Mouse (Mus musculus) MEL (cell line): ENCODE results near the gene Slc17a1. TPM values are rescaled to one million over a fixed set of nuclear protein-coding genes. Genes with fewer than 3 reads are reported as not detected.

Experiments used
- DNase-seq: peaks from one replicate; pipeline ENCODE4 v3.0.0; 2011; ENCODE audit warnings: low read depth, low spot score
- H3K27ac ChIP-seq: 2 replicates; pipeline ENCODE4 v1.5.1; 2012; ENCODE audit warnings: low read depth, mild to moderate bottlenecking, control low read depth, low read length, moderate library complexity; ENCODE audit not compliant: control insufficient read depth
- H3K27me3 ChIP-seq, 2 experiments: fragments of 150-350 bp in 1 of 2; sonication (generic) in 1 of 2; 2 replicates each; pipeline ENCODE4 v1.6.1; 2012; ENCODE audit warnings: low read length in 2 of 2, mild to moderate bottlenecking in 2 of 2, improper control_type of control experiment in 1 of 2, moderate library complexity in 1 of 2; ENCODE audit not compliant: insufficient read depth in 2 of 2, control insufficient read depth in 1 of 2
- H3K36me3 ChIP-seq, 2 experiments: 2 replicates each; pipeline ENCODE4 v1.6.1; 2012 to 2014; ENCODE audit warnings: low read length in 2 of 2, improper control_type of control experiment in 1 of 2, inconsistent platforms in 1 of 2, mild to moderate bottlenecking in 1 of 2; ENCODE audit not compliant: insufficient read depth in 2 of 2, control insufficient read depth in 1 of 2
- H3K4me1 ChIP-seq, 2 experiments: fragments of 150-350 bp in 1 of 2; sonication (generic) in 1 of 2; 2 replicates each; pipeline ENCODE4 v1.6.1; 2012; ENCODE audit warnings: low read length in 2 of 2, improper control_type of control experiment in 1 of 2, mild to moderate bottlenecking in 1 of 2; ENCODE audit not compliant: insufficient read depth in 2 of 2, control insufficient read depth in 1 of 2
- H3K4me3 ChIP-seq, 2 experiments: fragments of 150-350 bp in 1 of 2; sonication (generic) in 1 of 2; 2 replicates each; pipeline ENCODE4 v1.5.1; 2012; ENCODE audit warnings: low read depth in 2 of 2, low read length in 2 of 2, mild to moderate bottlenecking in 2 of 2, moderate library complexity in 2 of 2, control low read depth in 1 of 2, improper control_type of control experiment in 1 of 2; ENCODE audit not compliant: control insufficient read depth in 1 of 2, insufficient read depth in 1 of 2
- H3K79me2 ChIP-seq: 2 replicates; pipeline ENCODE4 v1.6.1; 2012; ENCODE audit warnings: mild to moderate bottlenecking, low read length, moderate library complexity; ENCODE audit not compliant: control insufficient read depth, poor library complexity, insufficient read depth
- H3K9ac ChIP-seq: 2 replicates; pipeline ENCODE4 v1.6.1; 2012; ENCODE audit warnings: low read depth, mild to moderate bottlenecking, control low read depth, low read length, moderate library complexity; ENCODE audit not compliant: control insufficient read depth, poor library complexity, severe bottlenecking
- H3K9me3 ChIP-seq: fragments of 150-350 bp; sonication (generic); replicated peaks from 2 replicates; pipeline ENCODE4 v1.6.1; 2012; ENCODE audit warnings: mild to moderate bottlenecking, low read length, improper control_type of control experiment, moderate library complexity; ENCODE audit not compliant: insufficient read depth
- BHLHE40 ChIP-seq: IDR thresholded peaks from 2 replicates; pipeline ENCODE4 v1.6.1; 2012; ENCODE audit warnings: low read depth, mild to moderate bottlenecking, inconsistent platforms, low read length, improper control_type of control experiment, borderline replicate concordance
- CTCF ChIP-seq, 3 experiments: IDR thresholded peaks in 2 of 3; conservative IDR thresholded peaks in 1 of 3; 2 replicates each; pipeline ENCODE4 v1.5.1; 2011 to 2012; ENCODE audit warnings: low read length in 3 of 3, low read depth in 2 of 3, mild to moderate bottlenecking in 2 of 3, improper control_type of control experiment in 1 of 3, inconsistent platforms in 1 of 3, mixed read lengths in 1 of 3, moderate library complexity in 1 of 3; ENCODE audit not compliant: control insufficient read depth in 1 of 3, insufficient read depth in 1 of 3, poor library complexity in 1 of 3, severe bottlenecking in 1 of 3
- E2F4 ChIP-seq: IDR thresholded peaks from 2 replicates; pipeline ENCODE4 v1.6.1; 2011; ENCODE audit warnings: low read depth, low read length, improper control_type of control experiment, borderline replicate concordance
- ETS1 ChIP-seq: IDR thresholded peaks from 2 replicates; pipeline ENCODE4 v1.6.1; 2012; ENCODE audit warnings: low read depth, mild to moderate bottlenecking, inconsistent platforms, low read length, improper control_type of control experiment, moderate library complexity
- GABPA ChIP-seq: IDR thresholded peaks from 2 replicates; pipeline ENCODE4 v1.6.1; 2012; ENCODE audit warnings: low read depth, mild to moderate bottlenecking, inconsistent platforms, low read length, improper control_type of control experiment, moderate library complexity
- GATA1 ChIP-seq: IDR thresholded peaks from 2 replicates; pipeline ENCODE4 v1.6.1; 2011; ENCODE audit warnings: low read depth, low read length, improper control_type of control experiment
- HCFC1 ChIP-seq: IDR thresholded peaks from 2 replicates; pipeline ENCODE4 v1.6.1; 2012; ENCODE audit warnings: low read depth, mild to moderate bottlenecking, inconsistent platforms, low read length, improper control_type of control experiment, moderate library complexity
- MYB ChIP-seq: IDR thresholded peaks from 2 replicates; pipeline ENCODE4 v1.6.1; 2011; ENCODE audit warnings: mild to moderate bottlenecking, low read depth, low read length, improper control_type of control experiment
- MYC ChIP-seq: IDR thresholded peaks from 2 replicates; pipeline ENCODE4 v1.6.1; 2011; ENCODE audit warnings: low read depth, mild to moderate bottlenecking, low read length, improper control_type of control experiment, moderate library complexity
- NRF1 ChIP-seq: IDR thresholded peaks from 2 replicates; pipeline ENCODE4 v1.6.1; 2014; ENCODE audit warnings: low read depth, mild to moderate bottlenecking, inconsistent platforms, low read length, improper control_type of control experiment, moderate library complexity; ENCODE audit not compliant: poor library complexity, insufficient read depth, severe bottlenecking
- POLR2AphosphoS5 ChIP-seq: IDR thresholded peaks from 2 replicates; pipeline ENCODE4 v1.6.1; 2012; ENCODE audit warnings: low read depth, borderline replicate concordance, mild to moderate bottlenecking, inconsistent platforms, low read length, moderate library complexity, mixed read lengths
- RAD21 ChIP-seq: IDR thresholded peaks from 2 replicates; pipeline ENCODE4 v1.6.1; 2011; ENCODE audit warnings: mild to moderate bottlenecking, low read depth, low read length, improper control_type of control experiment
- SMC3 ChIP-seq: IDR thresholded peaks from 2 replicates; pipeline ENCODE4 v1.6.1; 2011; ENCODE audit warnings: low read depth, low read length, improper control_type of control experiment
- TCF12 ChIP-seq: IDR thresholded peaks from 2 replicates; pipeline ENCODE4 v1.6.1; 2014; ENCODE audit warnings: low read depth, mild to moderate bottlenecking, inconsistent platforms, low read length, improper control_type of control experiment, moderate library complexity
- USF1 ChIP-seq: IDR thresholded peaks from 2 replicates; pipeline ENCODE4 v1.6.1; 2014; ENCODE audit warnings: low read depth, mild to moderate bottlenecking, inconsistent platforms, low read length, improper control_type of control experiment, moderate library complexity
- ZC3H11A ChIP-seq: IDR thresholded peaks from 2 replicates; pipeline ENCODE4 v1.6.1; 2012; ENCODE audit warnings: low read depth, mild to moderate bottlenecking, inconsistent platforms, low read length, improper control_type of control experiment
- ZKSCAN1 ChIP-seq: IDR thresholded peaks from 2 replicates; pipeline ENCODE4 v1.6.1; 2012; ENCODE audit warnings: low read depth, mild to moderate bottlenecking, inconsistent platforms, low read length, improper control_type of control experiment, moderate library complexity
- ZNF384 ChIP-seq: IDR thresholded peaks from 2 replicates; pipeline ENCODE4 v1.6.1; 2012; ENCODE audit warnings: low read depth, mild to moderate bottlenecking, inconsistent platforms, low read length, improper control_type of control experiment
- polyA plus RNA-seq, 2 experiments: library from polyadenylated mRNA; stranded (reverse) in 1 of 2; unstranded in 1 of 2; fragments of >175 nt in 1 of 2; fragments of >200 nt in 1 of 2; gene quantifications; 2 replicates each; pipeline versions ENCODE4 v1.2.1 to v1.2.4; 2012; ENCODE audit warnings: low replicate concordance in 2 of 2, low read depth in 1 of 2; ENCODE audit not compliant: insufficient read length in 2 of 2, insufficient read depth in 1 of 2, missing spikeins in 1 of 2
- total RNA-seq: library from RNA; depleted of rRNA; stranded (reverse); fragments of 300-350 nt; gene quantifications from 2 replicates; pipeline ENCODE4 v1.2.3, GENCODE M21; 2012

The Slc17a1 gene
- total and polyA plus RNA-seq, 3 experiments, result not detected

GRCm38 (mm10) chr13:23826606-23827005 lies 40.9 kb upstream of the Slc17a1 start:
- H3K79me2 ChIP-seq, result no peaks in the 10 kb centered on the region
- no peak for DNase-seq

GRCm38 (mm10) chr13:23833053-23833452 lies 34.5 kb upstream of the Slc17a1 start:
- no peaks in the 10 kb centered on the region for H3K4me1 ChIP-seq
- H3K79me2 ChIP-seq, result no peaks in the 10 kb centered on the region
- peak; percentile 62 for DNase-seq
- no peak overlapping the region for H3K27ac ChIP-seq
- H3K27me3 ChIP-seq, result peaks cover 3 to 8% of the 10 kb centered on the region in 2 experiments
- no peak overlapping the region for H3K4me3 ChIP-seq
- no peak overlapping the region for H3K9ac ChIP-seq
- H3K36me3 ChIP-seq, result no peaks in the 10 kb centered on the region
- TF ChIP-seq CTCF (IDR thresholded peaks at IDR 0.05 in 2 of 3, conservative IDR thresholded peaks at IDR 0.05 in 1 of 3; ENCODE audit: control insufficient read depth in 1 of 3, insufficient read depth in 1 of 3, low read depth in 2 of 3, low read length in 3 of 3, poor library complexity in 1 of 3, severe bottlenecking in 1 of 3), result peak; percentile 69 to 90 (median 73)
- peak; percentile 95 for TF ChIP-seq RAD21
- peak; percentile 89 for TF ChIP-seq ZNF384
- TF ChIP-seq ZKSCAN1, result peak; percentile 29; the same call in 1 of the 2 replicates
- peak; percentile 90 for TF ChIP-seq SMC3
- TF ChIP-seq ZC3H11A, result peak; percentile 94
- TF ChIP-seq E2F4, result no peak
- no peak for TF ChIP-seq GATA1
- no peaks in the 10 kb centered on the region for H3K9me3 ChIP-seq

More at GRCm38 (mm10) chr13:23826606-23827005, 40.9 kb upstream of the Slc17a1 start:
- TF ChIP-seq HCFC1, result no peak
- no peak for TF ChIP-seq USF1
- TF ChIP-seq MYB, result no peak
- TF ChIP-seq ZKSCAN1, result no peak
- TF ChIP-seq TCF12, result no peak
- Histone ChIP-seq H3K4me1 (no peaks in the 10 kb centered on the region), H3K36me3 (no peaks in the 10 kb centered on the region), H3K27me3 (peaks cover 12 to 14% of the 10 kb centered on the region in 2 experiments), H3K9me3 (no peaks in the 10 kb centered on the region), H3K27ac (no peak overlapping the region), H3K9ac (no peak overlapping the region), H3K4me3 (no peak overlapping the region)

- Histone ChIP-seq H3K79me2 (no peaks in the 10 kb centered on the region), H3K4me1 (no peaks in the 10 kb centered on the region), H3K36me3 (no peaks in the 10 kb centered on the region), H3K27ac (no peak overlapping the region), H3K9me3 (no peaks in the 10 kb centered on the region), H3K27me3 (peaks cover 7 to 19% of the 10 kb centered on the region in 2 experiments), H3K9ac (no peak overlapping the region), H3K4me3 (no peak overlapping the region)
- DNase-seq, result no peak
- TF ChIP-seq BHLHE40 (no peak), ZC3H11A (no peak), ZNF384 (no peak), GABPA (no peak), GATA1 (no peak), ETS1 (no peak), MYC (no peak), POLR2AphosphoS5 (no peak), NRF1 (no peak), TCF12 (no peak), CTCF (IDR thresholded peaks at IDR 0.05 in 2 of 3, conservative IDR thresholded peaks at IDR 0.05 in 1 of 3; ENCODE audit: control insufficient read depth in 1 of 3, insufficient read depth in 1 of 3, low read depth in 2 of 3, low read length in 3 of 3, poor library complexity in 1 of 3, severe bottlenecking in 1 of 3) (no peak)
These were observed 32.7 kb upstream of the Slc17a1 start for GRCm38 (mm10) chr13:23834836-23835235.
